Mouse (Mus musculus) forebrain, embryonic 11.5 days (tissue): ENCODE results near the gene Gm11992. TPM values are rescaled to one million over a fixed set of nuclear protein-coding genes. Genes with fewer than 3 reads are reported as not detected.

Source experiments
- ATAC-seq: fragments of 200-750 bp; cut with Nextera tagmentation; replicated peaks from 2 replicates; pipeline ENCODE4 v1.8.0; 2017; ENCODE audit warnings: moderate TSS enrichment; ENCODE audit not compliant: low FRiP score
- DNase-seq: peaks from one replicate; pipeline ENCODE4 v3.0.0-alpha.2; 2017; ENCODE audit warnings: low spot score
- H3K27ac ChIP-seq: fragments of 300-500 bp; sonication (generic); 2 replicates; pipeline ENCODE4 v1.5.1; 2014; ENCODE audit warnings: low read depth, low read length
- H3K27me3 ChIP-seq: fragments of 300-500 bp; sonication (generic); 2 replicates; pipeline ENCODE4 v1.6.1; 2014; ENCODE audit warnings: mild to moderate bottlenecking, low read length, mixed read lengths; ENCODE audit not compliant: control insufficient read depth, insufficient read depth
- H3K36me3 ChIP-seq: fragments of 300-500 bp; sonication (generic); 2 replicates; pipeline ENCODE4 v1.6.1; 2014; ENCODE audit warnings: mild to moderate bottlenecking, low read length, moderate library complexity, mixed read lengths; ENCODE audit not compliant: control insufficient read depth, insufficient read depth
- H3K4me1 ChIP-seq: fragments of 300-500 bp; sonication (generic); replicated peaks from 2 replicates; pipeline ENCODE4 v1.6.1; 2014; ENCODE audit warnings: low read length, mixed read lengths; ENCODE audit not compliant: control insufficient read depth, insufficient read depth
- H3K4me2 ChIP-seq: fragments of 300-500 bp; sonication (generic); 2 replicates; pipeline ENCODE4 v1.6.1; 2014; ENCODE audit warnings: low read depth, mild to moderate bottlenecking, low read length, moderate library complexity, mixed read lengths; ENCODE audit not compliant: severe bottlenecking
- H3K4me3 ChIP-seq: fragments of 300-500 bp; sonication (generic); 2 replicates; pipeline ENCODE4 v1.5.1; 2014; ENCODE audit warnings: low read depth, low read length
- H3K9ac ChIP-seq: fragments of 300-500 bp; sonication (generic); 2 replicates; pipeline ENCODE4 v1.6.1; 2014; ENCODE audit warnings: low read length
- H3K9me3 ChIP-seq: fragments of 300-500 bp; sonication (generic); 2 replicates; pipeline ENCODE4 v1.6.1; 2016; ENCODE audit warnings: low read length, mixed read lengths; ENCODE audit not compliant: control insufficient read depth
- WGBS: fragments of 180-500 bp; shearing (Covaris S2); extraction: QIAGEN DNeasy Blood & Tissue Kit; methylation state at CpG from one replicate; pipeline ENCODE4 v1.1.7; 2014; 5-methylcytosine and 5-hydroxymethylcytosine counted together
- polyA plus RNA-seq: library from polyadenylated mRNA; unstranded; fragments of >200 nt; fragmentation: Nextera tagmentation; extraction: Ambion mirVana; gene quantifications from 2 replicates; pipeline ENCODE4 v1.2.1, GENCODE M21; 2014

The Gm11992 gene
- polyA plus RNA-seq, 1 experiment from 2014 or later: 0.52 TPM

DNA sequence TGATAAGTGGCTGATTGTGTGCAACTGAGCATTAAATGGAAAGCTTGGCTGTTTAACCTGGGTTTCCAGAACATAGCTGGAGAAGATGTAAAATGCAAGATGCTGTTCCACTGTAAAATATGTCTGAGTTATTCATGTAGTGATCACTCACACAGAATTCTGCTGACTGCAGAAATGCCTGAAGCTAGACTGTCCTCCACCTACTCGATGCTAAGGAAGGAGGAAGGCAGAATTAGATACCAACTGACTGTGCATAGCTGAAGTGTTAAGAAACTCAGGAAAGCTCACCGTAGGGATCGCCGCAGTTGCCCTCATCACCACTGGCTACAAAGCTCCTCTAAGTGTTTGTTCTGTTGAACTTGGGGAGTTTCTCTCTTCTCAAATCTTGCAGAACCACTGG, 9.3 kb downstream of the Gm11992 start:
- Histone ChIP-seq H3K36me3 (no peaks in the 10 kb centered on the region), H3K4me2 (no peak overlapping the region), H3K9ac (no peak overlapping the region), H3K9me3 (no peaks in the 10 kb centered on the region), H3K27me3 (no peaks in the 10 kb centered on the region), H3K4me3 (no peak overlapping the region), H3K27ac (no peak overlapping the region), H3K4me1 (no peaks in the 10 kb centered on the region)
- 94% methylated on average over 4 of the region's 4 CpGs for WGBS
- DNase-seq (no peak), ATAC-seq (no peak)

DNA sequence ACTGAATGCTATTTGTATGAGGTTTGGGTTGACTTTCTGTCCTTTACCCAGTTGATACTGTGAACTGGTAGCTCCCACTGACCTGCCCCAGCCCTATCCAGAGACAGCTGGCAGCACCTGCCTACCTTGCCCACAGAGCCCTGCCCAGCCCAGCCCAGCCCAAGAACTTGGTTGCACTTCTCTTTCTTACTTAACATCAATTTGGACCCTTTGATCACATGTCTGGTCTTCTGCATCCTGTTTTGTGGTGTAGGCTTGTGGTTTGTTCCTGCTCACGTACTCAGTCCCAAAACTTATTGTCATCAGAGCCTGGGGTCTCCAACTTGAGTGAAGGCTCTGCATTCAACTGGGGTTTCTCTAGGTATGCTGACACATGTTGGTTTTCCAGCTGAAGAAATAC, 11.6 kb downstream of the Gm11992 start:
- no peaks in the 10 kb centered on the region for H3K36me3 ChIP-seq
- H3K4me1 ChIP-seq: no peaks in the 10 kb centered on the region
- WGBS: 81% methylated on average over 1 of the region's 1 CpGs
- no peak overlapping the region for H3K9ac ChIP-seq
- H3K27ac ChIP-seq: no peak overlapping the region
- no peak overlapping the region for H3K4me2 ChIP-seq
- H3K9me3 ChIP-seq: no peaks in the 10 kb centered on the region
- H3K27me3 ChIP-seq: no peaks in the 10 kb centered on the region
- no peak overlapping the region for H3K4me3 ChIP-seq
- ATAC-seq: no peak
- DNase-seq: no peak

DNA sequence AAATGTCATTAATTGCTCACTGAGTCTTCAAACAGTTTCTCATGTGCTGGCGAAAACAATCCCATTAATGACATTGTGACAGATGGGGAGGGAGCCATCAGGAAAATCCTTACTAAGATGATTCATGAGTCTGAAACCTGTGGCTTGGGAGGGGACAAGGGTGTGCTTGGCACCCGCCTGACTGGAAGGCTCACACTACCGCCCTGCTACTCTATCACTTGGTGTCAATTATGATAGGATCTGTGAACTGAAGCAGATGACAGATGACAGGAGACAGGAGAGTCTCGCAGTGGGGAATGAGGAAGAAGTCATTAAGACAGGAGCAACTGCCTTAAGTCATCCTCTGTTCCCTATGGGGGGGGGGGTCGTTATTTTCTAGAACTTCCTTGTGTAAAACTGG, 12.1 kb downstream of the Gm11992 start:
- 70% methylated on average over 5 of the region's 5 CpGs for WGBS
- no peaks in the 10 kb centered on the region for H3K4me1 ChIP-seq
- H3K27ac ChIP-seq: no peak overlapping the region
- no peaks in the 10 kb centered on the region for H3K27me3 ChIP-seq
- H3K9me3 ChIP-seq: no peaks in the 10 kb centered on the region
- DNase-seq (no peak), ATAC-seq (no peak)
- no peaks in the 10 kb centered on the region for H3K36me3 ChIP-seq
- no peak overlapping the region for H3K4me2 ChIP-seq
- H3K9ac ChIP-seq: no peak overlapping the region
- H3K4me3 ChIP-seq: no peak overlapping the region

DNA sequence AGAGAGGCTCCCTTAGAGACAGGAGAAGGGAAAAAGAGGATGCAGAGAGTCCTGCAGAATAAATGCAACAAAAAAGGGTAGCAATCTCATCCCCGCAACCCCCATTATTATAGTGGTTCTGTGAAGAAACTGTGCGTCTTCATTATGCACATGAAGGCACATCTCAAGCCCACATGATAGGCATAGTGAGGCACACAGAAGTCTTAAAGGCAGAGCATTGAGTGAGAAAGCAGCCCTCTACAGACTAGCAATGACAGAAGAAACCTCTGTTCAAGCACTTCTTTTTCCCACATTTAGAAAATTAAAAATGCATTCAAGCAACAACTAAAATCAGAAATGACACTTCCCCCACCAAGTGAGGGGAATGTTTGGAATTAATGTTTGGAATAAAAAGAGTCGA, 28.1 kb downstream of the Gm11992 start:
- Histone ChIP-seq H3K27me3 (no peaks in the 10 kb centered on the region), H3K9ac (no peak overlapping the region), H3K4me2 (no peak overlapping the region), H3K4me3 (no peak overlapping the region), H3K27ac (no peak overlapping the region), H3K36me3 (no peaks in the 10 kb centered on the region), H3K9me3 (no peaks in the 10 kb centered on the region), H3K4me1 (no peaks in the 10 kb centered on the region)
- DNase-seq (no peak), ATAC-seq (no peak)
- WGBS: 90% methylated on average over 3 of the region's 3 CpGs

DNA sequence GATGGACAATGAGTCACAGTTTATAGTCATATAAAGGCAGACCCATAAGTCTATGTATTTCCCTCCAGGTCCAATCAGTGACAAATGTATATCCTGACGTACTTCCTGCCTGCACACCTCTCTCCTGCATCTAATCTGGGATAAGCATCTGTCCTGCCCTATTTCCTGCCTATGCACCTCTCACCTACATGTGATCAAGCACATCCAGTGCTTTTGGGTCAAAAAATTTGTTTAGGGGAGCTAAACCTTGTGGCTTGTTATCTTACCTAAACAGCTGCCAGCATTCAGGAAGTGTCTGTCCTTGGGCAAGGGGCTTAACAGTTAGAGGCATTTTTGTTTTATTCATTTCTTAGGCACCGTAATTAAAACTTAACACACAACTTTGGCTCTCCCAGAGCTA, 64.8 kb downstream of the Gm11992 start:
- WGBS: 81% methylated on average over 2 of the region's 2 CpGs
- DNase-seq (no peak), ATAC-seq (no peak)
- Histone ChIP-seq H3K9ac (no peak overlapping the region), H3K36me3 (no peaks in the 10 kb centered on the region), H3K27me3 (peaks cover 13% of the 10 kb centered on the region; the same call in 1 of the 2 replicates), H3K27ac (no peak overlapping the region), H3K9me3 (no peaks in the 10 kb centered on the region), H3K4me1 (0 out of 2 replicates have a peak, but pooled peaks cover 2% of the 10 kb centered on the region), H3K4me3 (no peak overlapping the region), H3K4me2 (no peak overlapping the region)

DNA sequence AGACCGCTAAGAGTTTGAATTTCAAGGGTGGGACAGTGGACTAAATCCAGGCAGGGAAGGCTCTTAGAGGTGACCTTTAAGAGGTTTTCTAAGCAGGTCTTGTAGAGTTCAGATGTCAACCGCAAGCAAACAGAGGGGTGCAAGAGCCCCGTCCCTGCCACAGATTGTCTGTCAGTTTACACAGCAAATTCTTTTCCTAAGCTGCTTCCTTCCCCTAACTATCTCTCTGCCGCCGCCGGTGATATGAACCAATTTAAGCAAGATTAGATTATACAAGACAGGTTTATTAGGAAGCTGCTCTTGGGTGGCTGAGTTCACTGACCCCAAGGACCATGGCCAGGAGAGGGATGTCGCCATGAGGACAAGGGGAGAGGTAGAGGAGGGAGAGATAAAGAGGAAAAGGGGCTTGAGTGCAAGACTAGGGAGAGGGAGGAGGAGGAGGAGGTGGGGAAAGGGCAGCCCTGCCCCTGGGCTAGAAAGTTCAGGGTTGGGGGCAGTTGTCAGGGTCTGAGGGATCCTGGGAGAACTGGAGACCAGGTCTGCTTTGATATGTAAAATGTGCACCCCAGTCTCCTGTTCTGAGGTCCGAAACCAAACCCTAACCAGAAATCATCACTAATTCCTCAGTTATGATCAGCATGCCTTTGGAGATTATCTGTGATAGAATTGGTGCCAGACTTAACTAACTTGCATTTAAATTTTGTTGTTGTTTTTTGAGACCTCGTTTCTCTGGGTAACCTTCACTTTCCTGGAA, 67.2 kb downstream of the Gm11992 start:
- peaks cover 19% of the 10 kb centered on the region for H3K27me3 ChIP-seq
- no peak overlapping the region for H3K9ac ChIP-seq
- H3K36me3 ChIP-seq: no peaks in the 10 kb centered on the region
- DNase-seq (no peak), ATAC-seq (no peak)
- H3K4me1 ChIP-seq: peaks cover 5% of the 10 kb centered on the region; the same call in 1 of the 2 replicates
- H3K9me3 ChIP-seq: no peaks in the 10 kb centered on the region
- H3K27ac ChIP-seq: no peak overlapping the region
- H3K4me3 ChIP-seq: no peak overlapping the region
- WGBS: 17% methylated on average over 9 of the region's 9 CpGs
- 0 out of 2 replicates have a peak overlapping the region, but pooled peaks have one; percentile 12 for H3K4me2 ChIP-seq

DNA sequence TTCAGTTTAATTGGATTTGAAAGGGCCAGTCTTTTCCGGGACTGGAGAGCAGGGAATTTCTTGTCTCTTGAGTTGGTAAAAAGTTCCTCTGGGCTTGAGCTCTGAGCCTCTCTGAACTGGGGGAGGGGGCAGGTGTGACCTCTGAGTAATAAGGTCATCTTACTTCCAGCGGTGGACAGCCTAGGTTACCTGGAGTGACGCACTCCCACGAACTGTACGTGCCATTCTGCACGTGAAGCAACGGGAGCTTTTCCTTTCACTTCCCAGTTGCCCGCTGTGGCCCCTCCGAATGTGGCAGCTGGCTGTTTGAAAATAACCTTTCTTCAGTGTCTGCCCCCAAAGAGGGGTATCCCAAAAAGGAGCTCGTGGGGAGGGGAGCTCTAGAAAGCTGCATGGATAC, 67.7 kb downstream of the Gm11992 start:
- Histone ChIP-seq H3K27me3 (peaks cover 19% of the 10 kb centered on the region), H3K9ac (no peak overlapping the region), H3K4me2 (0 out of 2 replicates have a peak overlapping the region, but pooled peaks have one; percentile 12), H3K9me3 (no peaks in the 10 kb centered on the region), H3K27ac (no peak overlapping the region), H3K4me1 (peaks cover 5% of the 10 kb centered on the region; the same call in 1 of the 2 replicates), H3K4me3 (no peak overlapping the region), H3K36me3 (no peaks in the 10 kb centered on the region)
- 2% methylated on average over 10 of the region's 10 CpGs for whole genome bisulfite sequencing
- ATAC-seq: no peak
- no peak for DNase-seq

DNA sequence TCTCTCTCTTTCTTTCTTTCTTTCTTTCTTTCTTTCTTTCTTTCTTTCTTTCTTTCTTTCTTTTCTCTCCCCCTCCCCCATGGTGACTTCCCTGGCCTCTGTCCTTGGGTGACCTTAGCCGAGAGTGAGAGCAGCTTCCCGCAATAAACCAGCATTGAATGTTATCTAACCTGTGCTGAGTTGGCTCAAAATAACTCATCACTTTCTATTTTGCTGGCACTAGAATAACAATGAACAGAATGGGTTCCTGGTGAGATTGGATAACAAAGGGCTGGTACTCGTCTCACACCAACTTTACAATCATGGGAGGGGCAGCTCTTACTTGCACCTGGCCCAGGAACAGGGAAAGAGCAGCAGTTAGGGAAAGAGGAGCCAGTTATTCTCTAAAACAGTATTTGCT, 68.5 kb downstream of the Gm11992 start:
- ATAC-seq (no peak), DNase-seq (no peak)
- WGBS: 2% methylated on average over 3 of the region's 3 CpGs
- no peaks in the 10 kb centered on the region for H3K36me3 ChIP-seq
- H3K9ac ChIP-seq: no peak overlapping the region
- no peaks in the 10 kb centered on the region for H3K9me3 ChIP-seq
- H3K27ac ChIP-seq: no peak overlapping the region
- H3K4me1 ChIP-seq: peaks cover 5% of the 10 kb centered on the region; the same call in 1 of the 2 replicates
- H3K27me3 ChIP-seq: peaks cover 19% of the 10 kb centered on the region
- no peak overlapping the region for H3K4me2 ChIP-seq
- H3K4me3 ChIP-seq: no peak overlapping the region
